Mouse (Mus musculus): ENCODE measurements around the gene Tmpo.
"Not testable (repeated sequence)": the region's sequence is repeated elsewhere in the genome, so short reads cannot be mapped to it uniquely, and the experiment has no call there.

The Tmpo gene

DNA sequence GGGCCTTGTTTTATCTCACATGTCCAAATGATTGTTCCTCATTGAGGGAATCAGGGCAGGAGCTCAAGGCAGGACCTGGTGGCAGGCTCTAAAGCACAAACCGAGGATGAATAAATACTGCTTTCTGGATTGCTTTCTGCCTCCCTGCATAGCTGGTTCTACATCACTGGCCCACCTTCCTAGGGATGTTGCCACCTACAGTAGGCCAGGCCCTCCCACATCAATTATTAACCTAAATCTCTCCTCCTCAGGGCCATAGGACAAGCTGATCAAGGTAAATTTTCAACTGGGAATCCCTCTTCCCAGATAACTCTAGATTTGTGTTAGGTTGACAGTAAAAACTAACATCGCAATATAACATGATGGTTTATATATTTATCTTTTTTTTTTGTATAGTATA is 4.6 kb upstream of the Tmpo start:
- no peak for DNase-seq (ENCODE audit: low read depth, low spot score)

DNA sequence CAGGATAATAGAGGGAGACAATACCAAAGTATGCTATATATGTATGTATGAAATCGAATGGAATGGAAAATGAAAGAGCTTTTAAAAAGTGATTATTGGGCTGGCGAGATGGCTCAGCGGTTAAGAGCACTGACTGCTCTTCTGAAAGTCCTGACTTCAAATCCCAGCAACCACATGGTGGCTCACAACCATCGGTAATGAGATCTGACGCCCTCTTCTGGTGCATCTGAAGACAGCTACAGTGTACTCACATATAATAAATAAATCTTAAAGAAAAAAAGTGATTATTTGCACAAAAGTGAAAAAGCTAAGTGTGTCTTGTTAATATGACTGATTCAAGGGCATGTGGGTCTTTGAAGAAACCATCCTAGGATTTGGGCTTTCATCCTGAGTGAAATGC is 3.8 kb upstream of the Tmpo start:
- DNase-seq (ENCODE audit: low read depth, low spot score): not testable (repeated sequence)

DNA sequence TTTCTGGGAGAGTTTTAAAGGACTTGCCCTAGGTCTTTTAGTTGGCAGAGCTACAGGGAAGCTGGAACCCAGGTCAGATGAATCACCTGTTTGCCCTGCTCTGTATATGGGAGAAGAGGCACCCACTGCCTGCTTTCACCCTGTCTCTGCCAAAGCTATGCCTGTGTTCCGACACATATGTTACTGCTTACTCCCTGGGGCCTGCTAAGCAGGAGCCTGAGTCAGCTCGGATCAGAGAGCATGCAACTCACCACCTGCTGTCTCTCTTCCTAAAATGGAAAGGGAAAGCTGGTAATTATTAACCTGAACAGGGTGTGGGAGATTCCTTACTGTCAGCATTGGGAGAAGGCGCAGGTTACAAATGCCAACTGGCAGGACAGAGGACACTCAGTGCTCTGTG is 2.2 kb upstream of the Tmpo start:
- DNase-seq (ENCODE audit: low read depth, low spot score): no peak

GRCm38 (mm10) chr10:91182291-91182990 is 1.3 kb upstream of the Tmpo start:
- DNase-seq (ENCODE audit: low read depth, low spot score): no peak

- peak; percentile 95 for DNase-seq (ENCODE audit: low read depth, low spot score)
Observed at GRCm38 (mm10) chr10:91181461-91182288, 560 bp upstream of the Tmpo start.

GRCm38 (mm10) chr10:91180301-91180700 is 814 bp downstream of the Tmpo start:
- peak; percentile 72 for DNase-seq (ENCODE audit: low read depth, low spot score)

DNA sequence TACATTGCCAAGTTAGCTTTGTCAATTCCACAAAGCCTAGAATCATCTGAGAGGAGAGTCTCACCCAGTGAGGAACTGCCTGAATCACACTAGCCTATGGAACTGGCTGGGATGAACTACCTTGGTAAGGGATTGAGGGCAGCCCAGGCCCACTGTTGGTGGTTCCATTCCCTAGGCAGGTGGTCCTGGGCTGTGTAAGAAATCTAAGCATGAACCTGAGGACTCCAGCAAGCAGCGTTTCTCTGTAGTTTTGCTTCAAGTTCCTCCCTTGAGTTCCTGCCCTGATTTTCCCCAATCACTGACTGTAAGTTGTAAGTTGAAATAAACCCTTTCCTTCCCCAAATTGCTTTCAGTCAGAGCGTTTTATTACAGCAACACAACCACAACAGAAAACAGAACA is 1.3 kb downstream of the Tmpo start:
- DNase-seq (ENCODE audit: low read depth, low spot score): peak; percentile 51

GRCm38 (mm10) chr10:91177201-91177600 is 3.9 kb downstream of the Tmpo start:
- peak; percentile 74 for DNase-seq (ENCODE audit: low read depth, low spot score)

DNA sequence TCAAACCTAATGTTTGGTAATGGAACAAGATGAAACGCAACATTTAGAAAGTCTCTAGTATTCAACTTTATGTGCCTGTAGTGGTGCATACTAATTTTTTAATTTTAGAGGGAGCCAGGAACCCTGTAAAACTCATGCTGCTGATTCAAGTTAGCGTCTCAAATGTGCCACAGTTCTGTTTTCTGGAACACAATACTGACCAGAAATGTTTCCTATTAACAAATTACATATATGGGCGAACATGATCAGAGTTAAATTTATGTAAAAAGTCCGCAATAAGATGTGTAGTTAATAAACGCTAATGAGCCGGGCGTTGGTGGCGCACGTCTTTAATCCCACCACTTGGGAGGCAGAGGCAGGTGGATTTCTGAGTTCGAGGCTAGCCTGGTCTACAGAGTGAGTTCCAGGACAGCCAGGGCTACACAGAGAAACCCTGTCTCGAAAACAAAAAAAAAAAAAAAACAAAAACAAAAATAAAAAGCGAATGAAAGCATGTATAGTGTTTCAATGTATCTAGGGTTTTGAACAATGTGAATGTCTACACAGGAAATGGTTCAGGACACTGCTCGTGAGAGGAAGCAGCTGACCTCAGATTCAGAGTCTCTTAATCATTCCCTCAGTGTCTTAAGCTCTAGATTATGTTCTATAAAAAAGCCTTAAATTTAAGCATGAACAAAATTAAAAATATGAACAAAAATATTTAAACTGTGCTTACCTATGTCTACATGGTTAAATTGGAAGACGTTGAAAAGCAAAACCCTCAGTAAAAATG is 8.6 kb downstream of the Tmpo start:
- DNase-seq (ENCODE audit: low read depth, low spot score): no peak

- DNase-seq (ENCODE audit: low read depth, low spot score): peak; percentile 90
Observed at GRCm38 (mm10) chr10:91171455-91172328, 9.4 kb downstream of the Tmpo start.

- DNase-seq (ENCODE audit: low read depth, low spot score): peak; percentile 59
Observed at GRCm38 (mm10) chr10:91171041-91171440, 10.1 kb downstream of the Tmpo start.

- peak; percentile 91 for DNase-seq (ENCODE audit: low read depth, low spot score)
Observed at GRCm38 (mm10) chr10:91170143-91170941, 10.8 kb downstream of the Tmpo start.

GRCm38 (mm10) chr10:91169414-91170065 is 11.6 kb downstream of the Tmpo start:
- DNase-seq (ENCODE audit: low read depth, low spot score): no peak

GRCm38 (mm10) chr10:91167352-91167751 is 13.8 kb downstream of the Tmpo start:
- no peak for DNase-seq (ENCODE audit: low read depth, low spot score)

GRCm38 (mm10) chr10:91166890-91167289 is 14.2 kb downstream of the Tmpo start:
- peak; percentile 86 for DNase-seq (ENCODE audit: low read depth, low spot score)

GRCm38 (mm10) chr10:91165850-91166249 is 15.3 kb downstream of the Tmpo start:
- no peak for DNase-seq (ENCODE audit: low read depth, low spot score)

- no peak for DNase-seq (ENCODE audit: low read depth, low spot score)
Observed at GRCm38 (mm10) chr10:91164491-91164890, 16.6 kb downstream of the Tmpo start.

- no peak for DNase-seq (ENCODE audit: low read depth, low spot score)
Observed at GRCm38 (mm10) chr10:91162511-91163163, 18.5 kb downstream of the Tmpo start.

DNA sequence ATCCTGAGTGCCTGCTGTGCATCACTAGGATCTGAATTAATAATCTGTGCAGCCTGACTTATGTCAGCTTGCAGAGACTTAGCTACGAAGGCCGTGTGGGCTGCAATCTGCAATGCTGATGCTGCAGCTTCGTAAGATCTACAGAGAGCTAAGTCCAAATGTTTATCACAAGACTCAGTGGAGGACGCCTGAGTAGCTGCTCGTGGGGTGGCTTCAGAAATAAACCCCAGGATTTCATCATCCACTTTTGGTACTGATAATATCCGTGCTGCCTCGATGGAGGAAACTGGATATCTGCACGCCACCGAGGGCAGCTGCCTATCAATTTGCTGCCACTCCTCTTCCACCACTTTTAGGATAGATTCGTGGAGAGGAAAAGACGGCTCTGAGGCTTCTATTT is 19.0 kb downstream of the Tmpo start:
- no peak for DNase-seq (ENCODE audit: low read depth, low spot score)

Data from R1 (cell line).